Mouse (Mus musculus): Measurements from ENCODE around the gene Tbcd. TPM values are rescaled to one million over a fixed set of nuclear protein-coding genes. Genes with fewer than 3 reads are reported as not detected.
"Not testable (repeated sequence)": the region's sequence is repeated elsewhere in the genome, so short reads cannot be mapped to it uniquely, and the experiment has no call there.

Tbcd gene
- polyA plus RNA-seq, 1 experiment, result not detected

GRCm38 (mm10) chr11:121658151-121658550 lies 206.4 kb downstream of the Tbcd start:
- TF ChIP-seq CTCF (IDR thresholded peaks at IDR 0.05; ENCODE audit: insufficient read depth, low read depth, low read length) (no peak), POLR2A (IDR thresholded peaks at IDR 0.05; ENCODE audit: insufficient read depth, low read depth, low read length) (no peak)
- Histone ChIP-seq H3K4me1 (ENCODE audit: control insufficient read depth, insufficient read depth, low read length) (no peaks in the 10 kb centered on the region), H3K27ac (ENCODE audit: insufficient read depth, low read depth, low read length) (no peak overlapping the region), H3K4me3 (ENCODE audit: insufficient read depth, low read depth, low read length) (no peak overlapping the region)
- 20% methylated on average over 1 of the region's 1 CpGs for WGBS

- WGBS, result 98% methylated on average over 2 of the region's 2 CpGs
- H3K4me1 ChIP-seq (ENCODE audit: control insufficient read depth, insufficient read depth, low read length); H3K27ac ChIP-seq (ENCODE audit: insufficient read depth, low read depth, low read length); H3K4me3 ChIP-seq (ENCODE audit: insufficient read depth, low read depth, low read length): not testable (repeated sequence)
Measured at GRCm38 (mm10) chr11:121660604-121661003, 208.9 kb downstream of the Tbcd start.

DNA sequence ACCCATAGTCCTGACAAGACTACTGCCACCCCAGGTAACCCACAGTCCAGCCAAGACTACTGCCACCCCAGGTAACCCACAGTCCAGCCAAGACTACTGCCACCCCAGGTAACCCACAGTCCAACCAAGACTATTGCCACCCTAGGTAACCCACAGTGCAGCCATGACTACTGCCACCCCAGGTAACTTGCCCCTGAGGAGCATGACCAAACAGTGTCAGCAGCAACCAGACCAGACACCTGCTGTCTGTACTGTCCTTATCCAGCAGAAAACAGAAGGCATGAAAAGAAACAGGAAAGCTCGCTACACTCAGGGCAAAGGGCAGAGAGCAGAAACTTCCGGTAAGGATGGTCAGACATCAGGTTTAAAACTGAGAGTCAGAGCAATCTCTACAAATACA lies 209.4 kb downstream of the Tbcd start:
- WGBS, result 91% methylated on average over 2 of the region's 2 CpGs
- Histone ChIP-seq H3K27ac (ENCODE audit: insufficient read depth, low read depth, low read length) (no peak overlapping the region), H3K4me3 (ENCODE audit: insufficient read depth, low read depth, low read length) (no peak overlapping the region), H3K4me1 (ENCODE audit: control insufficient read depth, insufficient read depth, low read length) (no peaks in the 10 kb centered on the region)
- TF ChIP-seq POLR2A (IDR thresholded peaks at IDR 0.05; ENCODE audit: insufficient read depth, low read depth, low read length) (no peak), CTCF (IDR thresholded peaks at IDR 0.05; ENCODE audit: insufficient read depth, low read depth, low read length) (no peak)

Other genes starting within 250 kb of the Tbcd start
- not detected in 2 replicates for gene Hexdc, start 247.5 kb upstream of the Tbcd start, polyA plus RNA-seq (2012; ENCODE audit: insufficient read depth, insufficient read length, low replicate concordance, missing spikeins)
- not detected in 2 replicates for gene Ogfod3, start 247.2 kb upstream of the Tbcd start, polyA plus RNA-seq (2012; ENCODE audit: insufficient read depth, insufficient read length, low replicate concordance, missing spikeins)
- not detected in 2 replicates for gene Cybc1, start 222.6 kb upstream of the Tbcd start, polyA plus RNA-seq (2012; ENCODE audit: insufficient read depth, insufficient read length, low replicate concordance, missing spikeins)
- not detected in 2 replicates for gene Narf, start 214.7 kb upstream of the Tbcd start, polyA plus RNA-seq (2012; ENCODE audit: insufficient read depth, insufficient read length, low replicate concordance, missing spikeins)
- gene Foxk2, start 192.0 kb upstream of the Tbcd start, polyA plus RNA-seq (2012; ENCODE audit: insufficient read depth, insufficient read length, low replicate concordance, missing spikeins), result not detected in 2 replicates
- not detected in 2 replicates for gene Wdr45b, start 97.5 kb upstream of the Tbcd start, polyA plus RNA-seq (2012; ENCODE audit: insufficient read depth, insufficient read length, low replicate concordance, missing spikeins)
- gene Rab40b, start 63.7 kb upstream of the Tbcd start, polyA plus RNA-seq (2012; ENCODE audit: insufficient read depth, insufficient read length, low replicate concordance, missing spikeins), result not detected in 2 replicates
- not detected in 2 replicates for gene Fn3krp, start 30.5 kb upstream of the Tbcd start, polyA plus RNA-seq (2012; ENCODE audit: insufficient read depth, insufficient read length, low replicate concordance, missing spikeins)
- gene Fn3k, start 17.0 kb upstream of the Tbcd start, polyA plus RNA-seq (2012; ENCODE audit: insufficient read depth, insufficient read length, low replicate concordance, missing spikeins), result not detected in 2 replicates
- not detected in 2 replicates for gene Zfp750, start 67.4 kb downstream of the Tbcd start, polyA plus RNA-seq (2012; ENCODE audit: insufficient read depth, insufficient read length, low replicate concordance, missing spikeins)
- not detected in 2 replicates for gene B3gntl1, start 221.2 kb downstream of the Tbcd start, polyA plus RNA-seq (2012; ENCODE audit: insufficient read depth, insufficient read length, low replicate concordance, missing spikeins)
- gene Metrnl, start 249.6 kb downstream of the Tbcd start, polyA plus RNA-seq (2012; ENCODE audit: insufficient read depth, insufficient read length, low replicate concordance, missing spikeins), result not detected in 2 replicates